Mouse (Mus musculus): ENCODE results near the gene Veph1.

The Veph1 gene

DNA sequence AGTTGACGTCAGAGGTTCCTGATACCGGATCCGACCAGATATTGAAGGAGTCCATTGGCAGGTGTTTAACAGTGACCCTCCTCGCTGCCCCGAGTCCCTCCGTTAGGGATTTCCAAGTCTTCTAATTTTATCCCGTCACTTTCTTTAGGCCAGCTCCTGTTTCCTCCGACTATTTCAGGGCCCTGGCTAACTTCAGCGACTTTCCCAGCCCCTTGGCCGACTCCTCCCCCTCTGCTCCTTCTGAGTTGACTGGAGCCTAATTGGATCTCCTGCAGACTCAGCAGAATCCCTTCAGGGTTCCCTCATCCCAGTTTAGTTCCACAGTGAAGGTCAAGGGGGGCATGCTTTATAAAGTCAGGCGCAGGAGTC lies 75.4 kb downstream of the Veph1 start:
- DNase-seq (ENCODE audit: low spot score) = peak; percentile 37

DNA sequence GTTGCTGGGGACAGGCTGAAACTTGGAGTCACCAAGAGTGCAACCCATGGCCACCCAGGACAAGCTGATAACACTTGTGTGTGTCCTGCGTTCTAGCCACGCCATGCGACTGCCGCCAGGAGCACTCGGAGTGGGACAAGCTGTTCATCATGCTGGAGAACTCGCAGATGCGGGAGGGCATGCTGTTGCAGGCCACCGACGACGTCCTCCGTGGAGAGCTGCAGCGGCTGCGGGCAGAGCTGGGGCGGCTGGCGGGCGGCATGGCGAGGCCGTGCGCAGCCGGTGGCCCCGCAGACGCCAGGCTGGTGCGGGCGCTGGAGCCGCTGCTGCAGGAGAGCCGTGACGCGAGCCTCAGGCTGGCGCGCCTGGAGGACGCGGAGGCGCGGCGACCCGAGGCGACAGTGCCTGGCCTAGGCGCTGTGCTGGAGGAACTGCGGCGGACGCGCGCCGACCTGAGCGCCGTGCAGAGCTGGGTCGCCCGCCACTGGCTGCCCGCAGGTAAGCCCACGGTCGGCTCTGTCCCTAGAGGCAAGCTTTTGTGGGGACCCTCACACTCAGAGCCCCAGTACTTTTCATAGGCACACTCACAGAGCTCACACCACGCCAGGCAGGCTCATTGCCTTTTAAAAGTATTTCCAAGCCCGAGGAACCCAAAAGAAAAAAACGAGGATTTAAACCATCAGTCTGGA lies 75.9 kb downstream of the Veph1 start:
- DNase-seq (ENCODE audit: low spot score) = peak; percentile 31

DNA sequence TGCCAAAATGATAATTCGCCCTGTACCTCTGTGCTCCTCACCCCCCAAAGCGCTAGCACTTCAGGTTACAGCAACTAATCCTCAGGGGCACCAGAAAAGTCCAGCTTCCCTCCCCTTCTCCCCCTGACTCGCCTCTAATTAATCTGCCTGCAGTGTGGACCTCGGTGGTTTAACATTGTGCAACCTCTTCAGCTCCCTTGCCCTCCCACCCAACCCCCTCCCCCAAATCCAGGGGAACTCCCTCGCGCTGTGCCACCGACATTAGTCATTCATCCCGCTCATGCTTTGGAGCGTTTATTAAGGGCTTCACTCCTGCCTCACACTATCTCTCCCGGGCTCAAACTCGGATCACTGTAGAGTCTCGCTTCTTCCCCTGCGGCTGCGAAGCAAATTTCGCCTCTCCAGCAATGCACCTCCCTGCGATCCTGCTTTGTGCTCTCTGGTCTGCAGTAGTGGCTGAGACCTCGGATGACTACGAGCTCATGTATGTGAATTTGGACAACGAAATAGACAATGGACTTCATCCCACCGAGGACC lies 76.9 kb downstream of the Veph1 start, which contains the start of gene Ptx3:
TSS of gene Ptx3 (plus strand) at position 256 of the 537 bp plus-strand sequence.
- peak; percentile 7 for DNase-seq (ENCODE audit: low spot score)

DNA sequence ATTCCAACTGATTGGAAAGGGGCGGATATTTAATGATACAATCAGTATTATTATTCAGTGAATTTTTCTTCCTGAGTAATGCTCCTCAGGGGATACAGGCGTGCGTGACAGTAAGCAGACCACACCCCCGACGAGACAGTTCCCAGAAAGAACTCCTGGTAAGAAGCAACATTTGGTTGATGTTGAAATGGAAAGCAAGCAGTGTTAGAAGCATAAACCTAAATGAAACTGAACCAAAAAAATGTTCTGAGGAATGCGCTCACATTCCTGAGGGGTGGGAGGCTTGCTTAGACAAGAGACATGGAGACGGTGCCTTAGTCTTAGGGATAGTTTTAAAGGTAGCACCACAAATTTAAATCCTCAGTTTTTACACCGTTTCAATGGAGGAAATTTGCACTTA lies 80.9 kb downstream of the Veph1 start:
- no peak for DNase-seq (ENCODE audit: low spot score)

DNA sequence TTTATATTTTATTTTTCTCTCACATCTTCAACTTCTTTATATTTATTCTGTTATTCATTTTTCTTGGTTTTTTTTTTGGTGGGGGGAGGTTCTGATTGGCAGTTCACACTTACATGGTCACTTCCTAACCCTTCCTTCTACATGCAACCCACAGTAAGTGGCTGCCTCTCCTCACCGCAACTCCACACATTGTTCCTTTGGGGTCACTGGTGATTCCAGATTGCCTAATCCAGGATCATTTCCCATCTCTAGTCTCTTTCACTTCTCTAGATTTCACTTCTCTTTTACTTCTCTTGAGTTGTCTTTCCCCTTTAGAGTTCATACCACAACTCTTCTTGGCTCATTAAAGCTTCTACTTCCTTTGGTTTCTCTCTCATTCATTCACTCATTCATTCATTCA lies 83.1 kb downstream of the Veph1 start:
- DNase-seq (ENCODE audit: low spot score) = no peak

DNA sequence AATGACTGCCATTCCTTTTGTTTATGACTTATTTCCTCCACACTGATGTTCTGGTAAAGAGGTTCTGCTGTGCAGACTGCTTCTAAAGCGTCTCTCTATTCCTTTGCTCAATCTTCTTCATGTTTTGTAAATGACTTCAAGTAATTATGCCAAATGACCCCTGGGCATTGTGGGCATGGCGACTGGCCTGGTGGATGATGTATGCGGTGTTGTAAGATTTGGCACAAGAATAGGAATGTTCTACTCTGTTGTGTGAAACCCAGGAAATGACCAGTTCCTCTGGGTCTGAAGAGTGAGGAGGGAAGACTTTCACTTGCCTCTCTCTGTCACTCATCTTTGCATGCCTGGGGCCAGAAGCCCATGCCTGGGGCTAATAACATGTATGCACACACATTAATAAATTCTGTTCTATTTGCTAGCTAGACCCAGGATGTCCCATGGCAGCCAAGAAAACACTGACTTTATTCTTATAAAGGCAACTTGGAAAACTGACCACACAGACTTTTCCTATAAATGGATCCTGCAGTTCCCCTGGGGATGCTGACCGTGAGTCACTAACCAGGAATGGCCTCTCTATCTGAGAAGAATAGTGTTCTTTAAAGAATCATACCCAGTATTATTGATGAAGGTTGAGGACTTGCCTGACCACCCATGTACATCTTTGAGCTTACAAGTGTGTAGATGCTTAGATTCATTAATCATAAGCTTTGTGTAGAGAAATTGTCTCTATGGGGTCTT lies 87.6 kb downstream of the Veph1 start:
- DNase-seq (ENCODE audit: low spot score) = no peak

DNA sequence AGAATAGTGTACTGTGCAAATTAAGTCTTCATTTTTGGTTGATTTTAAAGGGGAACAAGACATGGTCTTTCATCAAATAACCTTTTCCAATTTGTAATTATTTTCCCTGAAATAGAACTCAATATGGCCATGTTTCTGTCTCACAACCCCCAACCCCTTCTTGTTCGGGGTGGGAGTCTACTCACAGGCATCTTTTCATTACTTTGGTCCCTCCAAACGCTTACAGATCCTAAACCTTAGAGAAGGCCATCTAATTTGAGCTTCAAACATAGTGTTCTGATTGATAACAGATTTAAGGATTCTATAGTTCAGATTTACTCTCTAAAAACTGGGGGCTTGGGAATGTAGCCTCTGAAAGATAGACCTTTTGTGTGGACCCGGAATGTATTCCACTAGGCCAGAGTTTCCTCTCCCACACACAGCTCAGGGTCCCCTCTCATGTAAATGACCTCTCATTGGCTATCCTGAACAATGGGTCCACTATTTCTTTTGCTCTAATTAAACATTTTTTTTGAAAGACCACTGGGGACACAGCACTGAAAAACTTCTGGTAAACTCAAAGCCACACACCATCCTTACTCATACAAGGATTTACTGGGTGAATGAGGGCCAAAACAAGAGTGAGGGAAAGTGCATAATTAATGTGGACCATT lies 102.6 kb downstream of the Veph1 start:
- DNase-seq (ENCODE audit: low spot score) = no peak

DNA sequence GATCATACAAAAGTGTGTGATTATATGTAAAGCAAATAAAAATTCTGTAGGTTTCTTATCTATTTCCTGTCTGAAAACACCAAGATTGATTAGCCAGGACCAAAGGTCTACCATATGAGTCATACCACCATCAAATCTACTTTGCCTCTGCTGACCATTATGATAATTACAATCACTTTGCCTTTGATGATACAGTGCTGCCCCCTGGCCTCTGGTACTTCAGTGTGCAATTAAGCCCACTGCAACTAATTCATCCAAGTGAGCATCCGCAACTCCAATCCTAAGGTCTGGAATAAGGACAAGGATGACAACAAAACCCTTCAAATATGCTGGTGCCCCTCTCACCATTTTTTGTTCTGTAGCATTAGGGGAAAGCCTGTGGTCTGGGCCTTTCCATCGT lies 117.0 kb downstream of the Veph1 start:
- no peak for DNase-seq (ENCODE audit: low spot score)

DNA sequence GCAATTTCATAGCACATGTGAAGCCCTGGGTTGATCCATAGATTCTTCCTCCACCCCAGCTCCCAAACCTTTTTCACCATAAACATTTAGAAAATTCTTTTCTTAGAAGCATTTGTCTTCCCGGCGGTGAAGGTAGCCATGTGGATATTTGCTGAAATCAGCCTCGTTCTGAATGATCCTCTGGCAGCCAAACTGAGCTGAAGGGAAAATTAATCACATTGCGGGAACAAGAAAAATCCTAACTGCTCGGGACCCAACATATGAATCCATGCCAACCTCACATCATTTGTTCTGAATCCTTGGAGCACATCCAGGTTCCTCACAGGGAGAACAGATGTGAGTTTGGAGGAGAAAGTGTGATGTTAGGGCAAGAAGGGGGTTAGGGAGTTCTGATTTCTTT lies 123.7 kb downstream of the Veph1 start:
- no peak for DNase-seq (ENCODE audit: low spot score)

DNA sequence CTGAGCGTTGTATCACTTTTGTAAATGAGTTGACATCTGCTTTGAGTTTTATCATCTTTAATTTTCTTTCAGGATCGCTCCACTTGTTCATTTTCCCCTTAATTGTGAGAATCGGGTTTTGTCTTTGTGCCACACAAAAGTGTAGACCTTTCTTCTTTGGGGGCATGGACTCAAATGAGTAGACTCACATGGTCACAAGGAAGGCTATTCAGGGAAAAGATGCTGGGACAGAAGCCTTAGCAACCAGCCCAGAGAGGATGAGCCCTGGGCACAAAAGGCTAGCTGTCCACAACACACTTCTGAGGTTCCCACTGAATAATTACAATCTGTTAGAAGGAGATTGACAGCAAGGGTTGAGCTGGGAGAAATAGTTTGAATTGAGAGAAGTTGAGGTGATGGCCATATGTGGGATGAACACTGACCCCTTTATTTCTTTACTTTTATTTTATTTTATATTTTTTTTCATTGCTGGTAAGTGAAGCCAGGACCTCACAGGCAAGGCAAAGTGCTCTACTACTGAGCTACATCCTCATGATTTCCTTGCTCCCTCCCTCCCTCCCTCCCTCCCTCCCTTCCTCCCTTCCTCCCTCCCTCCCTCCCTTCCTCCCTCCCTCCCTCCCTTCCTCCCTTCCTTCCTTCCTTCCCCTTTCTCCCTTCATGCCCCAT lies 126.6 kb downstream of the Veph1 start:
- DNase-seq (ENCODE audit: low spot score) = no peak

DNA sequence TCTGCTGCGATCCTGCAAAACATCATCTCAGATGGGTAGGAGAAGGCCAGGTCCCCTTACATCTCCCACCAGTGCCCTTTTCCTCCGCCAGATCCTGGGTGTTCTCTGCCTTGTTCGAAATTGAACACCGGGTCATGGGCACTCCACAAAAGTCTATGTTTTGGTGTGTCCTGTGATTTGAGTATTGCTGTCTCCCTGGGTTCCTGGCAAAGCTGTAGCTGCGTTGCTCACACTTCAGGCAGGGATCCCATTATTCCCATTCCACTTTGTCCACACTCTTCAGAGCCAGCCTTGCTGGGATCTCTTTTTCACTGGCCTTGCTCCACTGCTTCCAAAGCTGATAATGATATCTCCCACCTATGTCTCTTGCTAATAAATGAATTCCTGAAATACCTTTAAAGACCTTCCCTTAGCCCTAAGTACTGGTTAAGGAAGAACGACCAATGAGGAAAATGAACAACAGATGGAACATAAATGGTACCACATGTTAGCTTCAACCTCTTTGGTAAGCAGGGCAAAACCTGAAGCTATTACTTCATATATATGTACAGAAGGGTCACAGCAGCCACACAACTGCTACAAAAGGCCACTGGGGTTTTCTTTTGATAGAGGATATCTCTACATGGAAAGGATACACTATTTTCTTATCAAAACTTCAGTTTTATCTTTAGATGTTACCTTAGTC lies 129.9 kb downstream of the Veph1 start:
- DNase-seq (ENCODE audit: low spot score) = no peak

DNA sequence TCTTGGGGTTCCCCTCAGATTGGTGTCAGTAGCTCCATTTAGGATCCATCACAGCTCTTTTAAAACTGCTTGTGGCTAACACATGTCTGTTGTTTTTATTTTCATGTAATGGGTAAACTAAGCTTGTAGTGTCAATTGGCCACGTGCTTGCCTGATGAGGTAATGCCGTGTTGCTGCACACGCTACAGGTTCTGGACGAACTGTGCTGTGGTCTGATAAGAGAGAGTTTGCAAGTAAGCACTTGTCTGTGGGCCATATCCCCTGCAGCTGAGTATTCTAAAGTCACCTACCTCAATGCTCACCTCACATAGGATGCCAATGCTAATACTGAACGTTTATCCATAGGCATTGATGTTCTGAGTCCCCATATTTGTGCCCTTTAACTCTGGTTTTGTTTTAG lies 131.6 kb downstream of the Veph1 start:
- no peak for DNase-seq (ENCODE audit: low spot score)

DNA sequence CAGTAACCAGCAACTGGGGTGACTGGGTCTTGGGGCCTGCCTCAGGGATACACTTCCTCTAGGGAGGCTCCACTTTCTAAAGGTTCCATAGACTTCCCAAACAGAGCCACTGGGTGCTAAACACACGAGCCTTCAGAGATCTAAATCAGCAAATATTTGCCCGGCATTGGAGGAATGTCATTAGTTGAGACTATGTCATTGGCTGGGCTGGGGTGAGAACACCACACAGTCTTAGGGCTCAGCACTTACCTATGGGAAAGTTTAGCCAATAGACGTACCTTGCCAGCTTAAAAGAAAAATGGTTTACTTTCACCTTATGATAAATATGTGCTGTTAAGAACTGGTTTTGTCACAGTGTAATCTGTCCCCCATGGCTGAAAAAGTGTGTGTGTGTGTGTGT lies 132.1 kb downstream of the Veph1 start:
- no peak for DNase-seq (ENCODE audit: low spot score)

DNA sequence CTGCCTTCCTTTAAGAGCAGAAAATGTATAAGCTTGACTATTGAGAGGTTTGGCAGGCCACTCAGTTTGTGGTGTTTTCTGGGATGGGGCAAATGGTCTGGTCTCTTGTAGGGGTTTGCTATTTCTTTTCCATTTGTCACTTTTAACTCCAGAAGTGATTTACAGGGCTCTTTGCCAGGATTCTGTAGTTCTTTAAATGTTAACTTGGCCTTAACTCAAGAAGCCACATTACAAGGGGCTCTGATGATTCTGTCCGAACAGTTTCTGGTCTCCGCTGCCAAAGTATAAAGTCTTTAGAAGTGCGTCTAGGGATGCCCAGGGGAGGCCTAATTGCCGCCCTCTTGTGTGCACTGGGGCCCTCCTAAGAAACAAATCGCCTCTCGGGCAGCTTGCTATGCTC lies 134.0 kb downstream of the Veph1 start:
- no peak for DNase-seq (ENCODE audit: low spot score)

DNA sequence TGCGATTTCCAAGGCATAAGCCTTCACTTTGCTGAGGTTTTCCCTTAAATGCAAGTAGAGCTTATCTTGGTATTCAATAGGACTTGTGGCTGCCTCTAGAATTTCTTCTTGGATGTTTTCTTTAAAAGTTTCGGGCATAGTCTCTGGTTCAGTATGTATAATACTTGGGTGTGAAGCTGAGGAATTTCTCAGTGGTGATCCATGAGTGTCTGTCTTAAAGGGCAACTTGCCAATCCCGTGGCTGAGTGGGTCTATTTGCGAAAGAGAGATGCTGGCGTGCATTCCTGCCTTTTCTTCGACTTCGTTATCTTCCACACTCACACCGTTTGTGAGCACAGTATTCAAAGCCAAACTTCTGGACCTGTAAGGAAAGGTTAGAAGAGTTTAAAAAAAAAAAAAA lies 138.7 kb downstream of the Veph1 start:
- no peak for DNase-seq (ENCODE audit: low spot score)

DNA sequence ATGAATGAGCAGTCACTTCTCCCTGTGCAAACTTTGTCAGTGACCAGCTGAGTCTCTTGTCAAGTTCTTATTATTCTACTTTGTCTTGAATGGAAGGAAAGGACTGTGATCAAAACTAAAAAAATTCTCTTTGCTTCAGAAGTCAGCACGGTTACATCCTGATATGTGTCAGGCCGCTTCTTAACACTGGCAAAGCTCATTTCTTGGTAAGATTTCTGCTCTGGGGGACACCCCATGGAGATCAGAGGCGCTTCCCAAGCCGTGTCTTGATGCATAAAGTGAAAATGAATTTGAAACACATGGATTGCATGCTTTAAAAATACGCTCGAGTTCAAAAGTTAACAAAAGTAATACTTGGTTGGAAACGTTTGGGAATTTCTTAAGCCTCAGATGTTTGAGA lies 159.0 kb downstream of the Veph1 start:
- no peak for DNase-seq (ENCODE audit: low spot score)

DNA sequence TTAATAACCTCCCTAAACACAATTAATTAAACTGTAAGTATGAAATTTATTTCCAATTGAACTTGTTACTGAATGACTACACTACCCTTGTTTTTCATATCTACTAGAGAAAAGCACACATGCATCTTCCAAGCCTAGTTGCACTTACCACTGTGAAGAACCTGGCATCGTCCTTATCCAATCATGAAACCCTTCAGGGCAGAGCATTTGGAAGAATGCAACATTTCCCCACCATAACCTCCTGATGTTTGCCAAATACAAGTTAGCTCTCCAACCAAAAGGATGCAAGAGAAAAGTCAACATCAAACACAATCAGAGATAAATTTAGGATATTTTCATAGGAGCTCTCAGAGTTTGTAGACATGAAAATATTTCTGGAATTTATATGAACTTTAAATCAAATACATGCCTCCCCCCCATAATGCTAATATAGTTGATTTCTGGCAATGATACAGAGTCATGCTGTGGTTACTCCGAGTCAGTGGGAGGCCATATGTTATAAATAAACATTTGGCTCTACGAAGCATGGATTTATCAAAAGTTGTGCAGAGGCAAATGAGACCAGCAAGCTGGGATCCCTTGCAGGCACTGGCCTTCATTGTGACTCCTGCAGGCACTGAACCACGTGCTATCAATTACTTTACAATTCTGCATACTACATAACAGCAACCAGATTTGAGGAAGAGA lies 165.2 kb downstream of the Veph1 start:
- DNase-seq (ENCODE audit: low spot score) = no peak

DNA sequence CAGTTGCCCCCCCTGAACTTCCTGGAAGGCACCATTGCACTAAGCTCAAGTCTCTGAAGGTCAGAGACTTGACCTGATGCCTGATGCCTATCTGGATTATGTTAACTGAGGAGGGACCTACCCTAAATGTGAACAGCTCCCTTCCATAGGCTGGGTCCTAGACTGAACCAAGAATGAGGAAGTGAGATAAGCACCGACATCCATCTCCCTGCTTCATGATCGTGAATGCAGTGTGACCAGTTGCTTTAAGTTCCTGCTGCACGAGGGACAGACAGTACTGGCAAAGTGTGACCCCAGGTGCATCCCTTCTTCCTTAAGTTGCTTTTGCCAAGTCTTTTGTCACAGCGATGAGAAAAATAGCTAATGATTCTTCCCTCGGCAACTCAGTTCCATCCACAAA lies 166.9 kb downstream of the Veph1 start:
- peak; percentile 28 for DNase-seq (ENCODE audit: low spot score)

DNA sequence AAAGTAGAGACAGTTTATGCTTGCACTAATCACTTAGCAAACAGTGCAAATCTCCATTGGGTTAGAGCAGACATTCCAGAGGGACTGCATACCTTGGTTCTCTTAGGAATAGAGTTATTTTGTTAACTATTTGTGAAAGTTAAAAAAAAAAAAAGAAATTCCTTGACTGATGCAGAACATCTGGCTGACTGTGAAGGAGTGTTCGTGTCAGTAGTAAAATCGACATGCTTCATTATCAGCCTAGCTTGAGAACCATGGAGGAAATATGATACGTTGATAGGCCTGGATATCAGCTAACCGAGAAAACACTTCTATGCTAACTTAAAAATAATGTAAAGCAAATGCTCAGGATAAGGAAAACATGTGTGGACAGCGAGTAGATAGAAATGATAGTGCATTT lies 191.1 kb downstream of the Veph1 start:
- DNase-seq (ENCODE audit: low spot score) = no peak

DNA sequence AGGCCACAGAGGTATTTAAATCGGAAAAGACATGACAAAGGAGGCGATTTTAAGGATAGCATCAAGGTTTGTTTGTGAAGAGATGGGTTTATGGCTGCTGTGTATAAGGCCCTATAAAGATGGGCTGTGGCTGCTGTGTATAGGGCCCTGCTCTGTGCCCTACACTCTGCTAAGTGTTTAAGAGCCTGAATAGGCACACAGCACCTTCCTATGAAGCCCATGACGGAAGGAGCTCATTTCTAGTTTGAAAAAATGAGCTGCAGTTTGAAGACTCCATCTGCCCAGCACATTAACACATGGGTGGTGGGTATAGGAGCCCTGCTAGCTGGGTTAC lies 194.1 kb downstream of the Veph1 start:
- DNase-seq (ENCODE audit: low spot score) = no peak

DNA sequence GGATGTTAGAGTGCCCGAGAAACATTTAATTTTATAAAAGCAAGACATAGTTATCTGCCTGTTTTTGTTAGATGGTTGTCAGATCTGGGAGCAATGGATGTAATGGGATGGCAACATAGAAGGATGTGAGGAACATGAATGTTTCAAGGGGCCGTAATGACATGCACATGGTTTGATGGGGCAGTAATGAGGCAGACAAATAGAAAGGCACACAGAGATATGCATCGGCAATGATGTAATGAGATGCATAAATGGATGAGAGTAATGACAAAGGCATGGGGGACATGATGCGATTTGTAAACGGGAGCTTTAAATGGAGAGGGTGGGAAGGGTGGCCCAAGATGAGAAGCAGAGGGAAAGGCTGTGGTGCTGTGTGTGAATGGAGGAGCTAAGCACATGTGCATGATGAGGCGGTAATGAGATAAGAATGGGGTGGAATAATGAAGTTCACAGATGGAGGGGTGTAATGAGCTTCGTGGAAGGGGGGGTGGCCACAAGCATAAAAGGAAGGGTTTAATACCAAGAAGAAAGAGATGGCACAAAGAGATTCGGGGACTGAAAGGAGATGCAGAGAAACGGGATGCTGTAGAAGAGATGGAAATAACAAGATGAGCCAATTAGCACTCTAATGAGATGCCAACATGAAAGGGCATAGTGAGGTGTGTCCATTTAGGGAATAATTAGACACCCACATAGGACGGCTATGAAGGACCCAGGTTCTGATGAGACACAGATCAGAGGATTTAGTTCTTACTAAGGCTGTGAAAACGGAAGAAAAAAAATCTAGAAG lies 194.6 kb downstream of the Veph1 start:
- DNase-seq (ENCODE audit: low spot score) = no peak
